Mouse (Mus musculus) ovary, postnatal 14 days (tissue): ENCODE data around the gene Lipf.

Source experiments
- DNase-seq: peaks from one replicate; pipeline ENCODE4 v3.0.0; 2022; ENCODE audit warnings: low spot score

The Lipf gene

DNA sequence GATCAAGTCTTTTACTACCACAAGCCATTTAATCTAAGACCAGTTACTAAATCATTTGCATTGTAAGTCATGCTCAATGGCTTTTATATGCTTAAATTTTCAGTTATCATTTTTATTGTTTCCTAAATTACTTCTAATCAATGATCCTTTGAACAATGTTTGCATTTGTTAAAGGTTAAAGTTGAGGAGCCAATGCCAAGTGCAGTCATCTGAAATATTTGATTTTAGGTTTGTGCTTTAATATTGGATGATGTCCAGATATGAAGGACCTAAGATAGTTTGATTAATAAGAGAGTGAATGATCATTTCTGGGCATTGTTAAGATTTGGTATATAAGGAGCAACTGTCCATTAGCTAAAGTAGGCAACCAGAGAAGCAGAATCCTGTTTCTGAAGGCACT lies at the start of gene Lipf:
TSS of gene Lipf (plus strand) at position 301 of the 400 bp plus-strand sequence.
- no peak for DNase-seq

DNA sequence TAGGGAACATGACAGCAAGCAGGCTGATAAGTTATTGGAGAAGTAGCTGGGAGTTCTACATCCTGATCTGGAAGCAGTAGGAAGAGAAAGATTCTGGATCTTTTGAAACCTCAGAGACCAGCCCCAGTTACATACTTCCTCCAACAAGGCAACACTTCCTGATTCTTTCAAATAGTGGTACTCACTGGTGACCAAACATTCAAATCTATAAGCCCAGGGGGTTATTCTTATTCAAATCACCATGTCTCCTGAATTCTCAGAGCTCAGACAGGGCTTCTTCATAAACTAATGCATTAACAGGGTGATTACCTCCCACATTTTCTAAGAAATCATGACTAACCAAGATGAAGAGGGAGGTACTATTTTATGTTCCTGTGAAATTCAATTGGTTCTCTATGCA lies 36.9 kb upstream of the Lipf start:
- DNase-seq = no peak

- DNase-seq = no peak
These were observed 18.0 kb downstream of the Lipf start for GRCm38 (mm10) chr19:33979007-33979406.

- no peak for DNase-seq
These were observed 22.1 kb downstream of the Lipf start for GRCm38 (mm10) chr19:33983043-33983442.

DNA sequence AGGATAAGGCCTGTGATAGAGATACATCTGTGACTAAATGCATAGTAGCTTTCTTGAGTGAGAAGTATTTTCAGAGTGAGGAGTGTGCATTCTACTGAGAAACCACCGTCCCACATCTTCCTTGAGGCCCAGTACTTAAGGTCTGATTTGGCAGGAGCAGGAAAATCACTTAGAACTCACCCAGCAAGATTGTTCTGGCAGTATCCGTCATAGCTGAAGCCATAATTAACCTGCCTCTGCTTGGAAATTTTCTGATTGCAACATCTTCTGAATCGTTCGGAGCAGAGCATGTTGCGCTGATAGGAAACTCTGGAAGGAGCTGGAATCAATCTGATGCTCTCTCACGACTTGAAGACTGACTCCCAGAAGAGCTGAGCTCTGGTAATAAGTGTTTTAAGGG lies 47.0 kb downstream of the Lipf start, which contains the start of gene Lipk:
TSS of gene Lipk (plus strand) at position 289 of the 400 bp plus-strand sequence.
- DNase-seq = no peak

GRCm38 (mm10) chr19:34021440-34022172 lies 60.6 kb downstream of the Lipf start:
- no peak for DNase-seq

DNA sequence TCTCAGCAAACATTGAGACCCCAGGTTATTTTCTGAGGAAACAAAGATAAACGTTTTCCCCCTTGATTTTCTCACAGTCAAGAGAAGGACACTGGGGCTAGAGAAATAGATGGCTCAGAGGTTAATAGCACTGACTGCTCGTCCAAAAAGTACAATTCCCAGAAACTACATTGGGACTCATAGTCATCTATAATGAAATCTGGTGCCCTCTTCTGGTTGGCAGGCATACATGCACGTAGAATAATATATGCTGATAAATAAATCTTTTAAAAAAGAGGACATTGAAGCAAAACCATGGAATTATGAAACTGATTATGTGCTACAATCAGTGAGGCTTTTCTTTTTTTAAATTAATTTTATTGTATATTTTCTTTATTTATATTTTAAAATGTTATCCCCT lies 61.8 kb downstream of the Lipf start:
- no peak for DNase-seq
